Mouse (Mus musculus): ENCODE data around the gene Tarbp1.

Tarbp1 gene

DNA sequence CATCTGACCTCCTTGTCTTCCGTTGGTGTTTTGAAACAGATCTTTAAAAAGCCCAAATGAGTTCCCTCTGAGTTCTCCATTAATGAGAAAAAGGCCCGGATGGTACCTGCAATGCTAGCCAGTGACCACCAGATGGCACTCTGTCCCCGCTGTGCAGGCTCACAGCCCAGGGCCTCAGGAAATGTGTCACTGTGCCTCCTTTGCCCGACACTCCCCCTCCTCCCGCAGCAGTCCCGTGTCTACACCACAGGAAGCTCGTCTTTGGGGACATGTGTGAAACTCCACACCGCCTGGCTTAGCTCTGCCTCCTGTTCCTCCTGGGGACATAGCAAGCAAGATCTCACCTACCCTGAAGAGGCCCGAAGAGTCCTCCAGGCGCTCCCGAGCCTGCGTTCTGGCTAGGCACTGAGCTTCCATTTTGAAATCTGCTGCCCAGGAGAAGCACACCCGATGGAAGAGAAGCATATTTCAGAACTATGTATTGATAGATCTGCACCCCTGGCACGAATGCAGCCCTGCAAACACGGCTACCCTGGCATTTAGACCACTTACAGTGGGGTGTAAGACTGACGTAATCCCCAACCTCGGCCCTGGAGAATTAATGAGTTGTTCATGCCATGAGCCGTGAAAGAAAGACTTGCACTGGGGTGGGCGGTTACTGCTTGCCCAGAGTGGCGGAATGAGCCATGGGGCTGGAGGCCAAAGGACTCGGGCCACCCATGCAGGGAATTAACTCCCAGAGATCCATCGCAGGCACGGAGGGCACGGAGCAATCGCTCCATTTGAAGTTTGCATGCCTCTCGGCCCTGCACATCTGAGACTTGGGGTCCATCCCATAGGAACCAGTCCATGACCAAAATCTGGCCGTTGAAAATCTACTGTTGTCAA lies 22.9 kb upstream of the Tarbp1 start:
- Histone ChIP-seq H3K4me3 (replicated peaks; ENCODE audit: low read length) (peak overlapping the region; percentile 62), H3K4me1 (replicated peaks; ENCODE audit: low read depth, low read length) (peaks cover 31% of the 10 kb centered on the region), H3K27me3 (ENCODE audit: insufficient read depth, low read length) (peaks cover 34% of the 10 kb centered on the region), H3K36me3 (ENCODE audit: insufficient read depth, low read length) (no peaks in the 10 kb centered on the region), H3K9me3 (ENCODE audit: low read length) (no peaks in the 10 kb centered on the region)
- peak; percentile 95 for TF ChIP-seq CTCF (conservative IDR thresholded peaks at IDR 0.05; ENCODE audit: low read length)
- no peak for TF ChIP-seq POU5F1 (IDR thresholded peaks at IDR 0.05; ENCODE audit: borderline replicate concordance, low read length)

- no peak for TF ChIP-seq POU5F1 (IDR thresholded peaks at IDR 0.05; ENCODE audit: borderline replicate concordance, low read length)
- no peak for TF ChIP-seq CTCF (conservative IDR thresholded peaks at IDR 0.05; ENCODE audit: low read length)
- TF ChIP-seq NANOG (IDR thresholded peaks at IDR 0.05; ENCODE audit: borderline replicate concordance, low read length), result no peak
- peaks cover 34% of the 10 kb centered on the region for H3K27me3 ChIP-seq (ENCODE audit: insufficient read depth, low read length)
- H3K4me3 ChIP-seq (replicated peaks; ENCODE audit: low read length), result no peak overlapping the region
- H3K4me1 ChIP-seq (replicated peaks; ENCODE audit: low read depth, low read length), result peaks cover 32% of the 10 kb centered on the region
- H3K36me3 ChIP-seq (ENCODE audit: insufficient read depth, low read length), result no peaks in the 10 kb centered on the region
- no peaks in the 10 kb centered on the region for H3K9me3 ChIP-seq (ENCODE audit: low read length)
Measured at GRCm38 (mm10) chr8:126496915-126497314, 22.1 kb upstream of the Tarbp1 start.

DNA sequence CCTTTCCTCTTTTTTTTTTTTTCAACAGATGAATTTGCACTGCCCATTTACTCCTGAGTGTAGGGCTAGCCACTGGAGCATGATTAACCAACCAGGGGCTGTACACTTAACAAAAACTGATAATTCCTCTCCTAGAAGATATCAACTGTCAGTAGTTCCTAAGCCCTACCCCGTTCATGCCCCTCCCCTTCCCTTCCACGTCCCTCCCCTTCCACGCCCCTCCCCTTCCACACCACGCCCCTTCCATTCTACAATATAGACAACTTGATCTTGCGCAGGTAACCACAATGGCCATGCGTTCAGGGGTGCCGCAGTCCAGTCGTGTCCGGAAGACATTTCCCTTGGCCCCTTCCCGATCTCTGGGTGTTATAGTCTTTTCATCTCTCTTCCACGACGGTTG lies 20.6 kb upstream of the Tarbp1 start:
- no peaks in the 10 kb centered on the region for H3K9me3 ChIP-seq (ENCODE audit: low read length)
- no peaks in the 10 kb centered on the region for H3K36me3 ChIP-seq (ENCODE audit: insufficient read depth, low read length)
- peaks cover 26% of the 10 kb centered on the region for H3K27me3 ChIP-seq (ENCODE audit: insufficient read depth, low read length)
- TF ChIP-seq CTCF (conservative IDR thresholded peaks at IDR 0.05; ENCODE audit: low read length), result no peak
- TF ChIP-seq NANOG (IDR thresholded peaks at IDR 0.05; ENCODE audit: borderline replicate concordance, low read length), result no peak
- TF ChIP-seq POU5F1 (IDR thresholded peaks at IDR 0.05; ENCODE audit: borderline replicate concordance, low read length), result no peak
- H3K4me3 ChIP-seq (replicated peaks; ENCODE audit: low read length), result no peak overlapping the region
- H3K4me1 ChIP-seq (replicated peaks; ENCODE audit: low read depth, low read length), result peaks cover 42% of the 10 kb centered on the region

GRCm38 (mm10) chr8:126494160-126495110 lies 19.6 kb upstream of the Tarbp1 start:
- H3K4me3 ChIP-seq (replicated peaks; ENCODE audit: low read length), result no peak overlapping the region
- TF ChIP-seq NANOG (IDR thresholded peaks at IDR 0.05; ENCODE audit: borderline replicate concordance, low read length) (no peak), CTCF (conservative IDR thresholded peaks at IDR 0.05; ENCODE audit: low read length) (no peak), POU5F1 (IDR thresholded peaks at IDR 0.05; ENCODE audit: borderline replicate concordance, low read length) (no peak)
- no peaks in the 10 kb centered on the region for H3K9me3 ChIP-seq (ENCODE audit: low read length)
- H3K4me1 ChIP-seq (replicated peaks; ENCODE audit: low read depth, low read length), result peaks cover 42% of the 10 kb centered on the region
- H3K36me3 ChIP-seq (ENCODE audit: insufficient read depth, low read length), result no peaks in the 10 kb centered on the region
- peaks cover 24% of the 10 kb centered on the region for H3K27me3 ChIP-seq (ENCODE audit: insufficient read depth, low read length)

GRCm38 (mm10) chr8:126482938-126483337 lies 8.1 kb upstream of the Tarbp1 start:
- H3K4me1 ChIP-seq (replicated peaks; ENCODE audit: low read depth, low read length), result no peaks in the 10 kb centered on the region
- peaks cover 17% of the 10 kb centered on the region for H3K27me3 ChIP-seq (ENCODE audit: insufficient read depth, low read length)
- no peak for TF ChIP-seq NANOG (IDR thresholded peaks at IDR 0.05; ENCODE audit: borderline replicate concordance, low read length)
- TF ChIP-seq CTCF (conservative IDR thresholded peaks at IDR 0.05; ENCODE audit: low read length), result peak; percentile 81
- no peak overlapping the region for H3K4me3 ChIP-seq (replicated peaks; ENCODE audit: low read length)
- H3K36me3 ChIP-seq (ENCODE audit: insufficient read depth, low read length), result no peaks in the 10 kb centered on the region
- H3K9me3 ChIP-seq (ENCODE audit: low read length), result no peaks in the 10 kb centered on the region

GRCm38 (mm10) chr8:126482348-126482720 lies 7.5 kb upstream of the Tarbp1 start:
- H3K27me3 ChIP-seq (ENCODE audit: insufficient read depth, low read length), result peaks cover 21% of the 10 kb centered on the region
- TF ChIP-seq NANOG (IDR thresholded peaks at IDR 0.05; ENCODE audit: borderline replicate concordance, low read length) (no peak), POU5F1 (IDR thresholded peaks at IDR 0.05; ENCODE audit: borderline replicate concordance, low read length) (no peak), CTCF (conservative IDR thresholded peaks at IDR 0.05; ENCODE audit: low read length) (no peak)
- H3K4me3 ChIP-seq (replicated peaks; ENCODE audit: low read length), result no peak overlapping the region
- no peaks in the 10 kb centered on the region for H3K36me3 ChIP-seq (ENCODE audit: insufficient read depth, low read length)
- no peaks in the 10 kb centered on the region for H3K4me1 ChIP-seq (replicated peaks; ENCODE audit: low read depth, low read length)
- H3K9me3 ChIP-seq (ENCODE audit: low read length), result no peaks in the 10 kb centered on the region

GRCm38 (mm10) chr8:126481494-126482347 lies 6.9 kb upstream of the Tarbp1 start:
- peaks cover 27% of the 10 kb centered on the region for H3K27me3 ChIP-seq (ENCODE audit: insufficient read depth, low read length)
- H3K9me3 ChIP-seq (ENCODE audit: low read length), result no peaks in the 10 kb centered on the region
- peaks cover 3% of the 10 kb centered on the region for H3K4me1 ChIP-seq (replicated peaks; ENCODE audit: low read depth, low read length)
- TF ChIP-seq NANOG (IDR thresholded peaks at IDR 0.05; ENCODE audit: borderline replicate concordance, low read length) (no peak), CTCF (conservative IDR thresholded peaks at IDR 0.05; ENCODE audit: low read length) (peak; percentile 59), POU5F1 (IDR thresholded peaks at IDR 0.05; ENCODE audit: borderline replicate concordance, low read length) (no peak)
- no peak overlapping the region for H3K4me3 ChIP-seq (replicated peaks; ENCODE audit: low read length)
- H3K36me3 ChIP-seq (ENCODE audit: insufficient read depth, low read length), result no peaks in the 10 kb centered on the region

All from E14TG2a.4 (cell line).